Mouse (Mus musculus): ENCODE data around the gene Klhl33.

Gene Klhl33

GRCm38 (mm10) chr14:50855788-50856187, 41.5 kb downstream of the Klhl33 start:
- DNase-seq (ENCODE audit: low read depth, low spot score): no peak

Data from ES-CJ7 (cell line).